Mouse (Mus musculus) limb, embryonic 15.5 days (tissue): ENCODE results near the gene Tshb. TPM values are rescaled to one million over a fixed set of nuclear protein-coding genes. Genes with fewer than 3 reads are reported as not detected.

ENCODE experiments used
- ATAC-seq: fragments of 200-750 bp; cut with Nextera tagmentation; 2 replicates; pipeline ENCODE4 v1.8.0; 2017; ENCODE audit warnings: low read depth, moderate TSS enrichment; ENCODE audit not compliant: insufficient number of reproducible peaks, low FRiP score, low TSS enrichment
- H3K27ac ChIP-seq: fragments of 300-500 bp; sonication (generic); 2 replicates; pipeline ENCODE4 v1.5.1; 2015; ENCODE audit warnings: moderate library complexity, mild to moderate bottlenecking, inconsistent platforms
- H3K27me3 ChIP-seq: fragments of 300-500 bp; sonication (generic); 2 replicates; pipeline ENCODE4 v1.6.1; 2015; ENCODE audit warnings: inconsistent platforms
- H3K36me3 ChIP-seq: fragments of 300-500 bp; sonication (generic); 2 replicates; pipeline ENCODE4 v1.6.1; 2015; ENCODE audit warnings: inconsistent platforms
- H3K4me1 ChIP-seq: fragments of 300-500 bp; sonication (generic); 2 replicates; pipeline ENCODE4 v1.6.1; 2015; ENCODE audit warnings: inconsistent platforms
- H3K4me2 ChIP-seq: fragments of 300-500 bp; sonication (generic); 2 replicates; pipeline ENCODE4 v1.6.1; 2015; ENCODE audit warnings: mild to moderate bottlenecking, inconsistent platforms
- H3K4me3 ChIP-seq: fragments of 300-500 bp; sonication (generic); 2 replicates; pipeline ENCODE4 v1.5.1; 2015; ENCODE audit warnings: mild to moderate bottlenecking, inconsistent platforms
- H3K9ac ChIP-seq: fragments of 300-500 bp; sonication (generic); 2 replicates; pipeline ENCODE4 v1.6.1; 2015; ENCODE audit warnings: inconsistent platforms
- H3K9me3 ChIP-seq: fragments of 300-500 bp; sonication (generic); 2 replicates; pipeline ENCODE4 v1.6.1; 2016; ENCODE audit warnings: inconsistent platforms
- WGBS: fragments of 180-500 bp; shearing (Covaris S2); methylation state at CpG from one replicate; pipeline ENCODE4 v1.1.7; 2015; 5-methylcytosine and 5-hydroxymethylcytosine counted together
- polyA plus RNA-seq: library from polyadenylated mRNA; unstranded; fragments of >200 nt; fragmentation: Nextera tagmentation; extraction: Ambion mirVana; gene quantifications from 2 replicates; pipeline ENCODE4 v1.2.1, GENCODE M21; 2015

The Tshb gene
- polyA plus RNA-seq, 1 experiment from 2014 or later = 0.12 TPM

DNA sequence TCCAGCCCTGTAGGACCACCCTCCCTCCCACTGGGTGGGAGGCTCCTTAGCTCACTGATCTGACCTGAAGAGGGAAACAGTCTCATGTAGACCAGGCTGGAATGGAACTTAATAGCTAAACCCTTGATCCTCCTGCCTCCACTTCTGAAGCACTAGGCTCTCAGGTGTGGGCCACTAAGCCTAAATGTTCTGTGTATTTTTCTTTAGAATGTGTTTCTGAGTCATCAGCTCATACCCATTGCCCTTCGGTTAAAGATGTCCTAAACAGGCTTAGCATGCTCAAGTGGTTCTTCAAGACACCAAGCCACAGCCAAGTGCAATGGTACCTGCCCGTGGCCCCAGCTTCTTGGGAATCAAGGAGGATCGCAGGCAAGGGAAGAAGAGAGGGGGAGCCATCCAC lies 31.0 kb downstream of the Tshb start:
- H3K27ac ChIP-seq = no peak overlapping the region
- H3K4me1 ChIP-seq = peaks cover 17% of the 10 kb centered on the region; the same call in 1 of the 2 replicates
- H3K36me3 ChIP-seq = 0 out of 2 replicates have a peak, but pooled peaks cover 4% of the 10 kb centered on the region
- H3K9ac ChIP-seq = no peak overlapping the region
- no peak for ATAC-seq
- no peak overlapping the region for H3K4me3 ChIP-seq
- no peaks in the 10 kb centered on the region for H3K9me3 ChIP-seq
- H3K27me3 ChIP-seq = no peaks in the 10 kb centered on the region
- H3K4me2 ChIP-seq = no peak overlapping the region
- WGBS = 86% methylated on average over 3 of the region's 3 CpGs

DNA sequence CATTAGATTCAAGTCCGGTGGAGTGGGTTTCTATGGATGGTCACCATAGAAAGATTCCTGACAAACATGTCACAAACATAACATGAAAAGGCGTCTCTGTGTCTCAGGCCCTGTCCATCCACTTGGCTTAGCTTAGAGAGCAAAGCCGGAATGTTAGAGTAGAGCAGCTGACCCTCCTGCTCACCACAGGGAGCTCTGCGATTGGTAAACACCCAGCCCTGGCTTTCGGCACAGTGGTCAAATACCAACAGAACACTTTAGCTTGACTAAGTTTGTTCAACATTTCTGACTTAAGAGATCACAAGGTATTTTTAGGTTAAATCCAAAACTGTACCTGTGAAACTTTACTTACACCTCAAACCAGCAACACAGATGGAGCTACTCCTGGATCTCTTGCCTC lies 31.4 kb downstream of the Tshb start:
- H3K27me3 ChIP-seq = no peaks in the 10 kb centered on the region
- ATAC-seq = no peak
- H3K9ac ChIP-seq = no peak overlapping the region
- H3K36me3 ChIP-seq = 0 out of 2 replicates have a peak, but pooled peaks cover 4% of the 10 kb centered on the region
- H3K4me3 ChIP-seq = no peak overlapping the region
- H3K4me1 ChIP-seq = peaks cover 17% of the 10 kb centered on the region; the same call in 1 of the 2 replicates
- no peak overlapping the region for H3K4me2 ChIP-seq
- no peak overlapping the region for H3K27ac ChIP-seq
- WGBS = 92% methylated on average over 5 of the region's 5 CpGs
- no peaks in the 10 kb centered on the region for H3K9me3 ChIP-seq

DNA sequence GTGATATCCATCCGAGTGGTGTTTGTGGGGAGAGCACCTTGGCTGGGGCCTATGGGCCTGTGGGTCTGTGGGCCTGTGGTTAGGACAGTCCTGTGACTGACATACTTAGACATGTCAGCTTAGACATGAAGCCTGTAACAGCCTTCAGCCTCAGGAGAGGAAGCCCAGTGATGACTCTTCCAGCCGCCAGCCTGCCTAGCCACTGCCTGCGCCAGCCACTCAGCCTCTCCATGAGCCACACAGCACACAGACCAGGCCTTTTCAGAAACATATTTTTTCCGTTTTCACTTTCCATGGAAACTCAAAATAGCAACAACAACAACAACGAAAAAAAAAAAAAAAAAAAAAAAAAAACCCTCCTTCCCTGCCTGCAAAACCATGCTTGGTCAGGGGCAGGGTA lies 33.8 kb downstream of the Tshb start:
- H3K27ac ChIP-seq = no peak overlapping the region
- no peak overlapping the region for H3K9ac ChIP-seq
- no peak for ATAC-seq
- H3K4me1 ChIP-seq = peaks cover 18% of the 10 kb centered on the region
- WGBS = 70% methylated on average over 5 of the region's 5 CpGs
- H3K9me3 ChIP-seq = no peaks in the 10 kb centered on the region
- no peak overlapping the region for H3K4me2 ChIP-seq
- H3K4me3 ChIP-seq = no peak overlapping the region
- 0 out of 2 replicates have a peak, but pooled peaks cover 4% of the 10 kb centered on the region for H3K36me3 ChIP-seq
- no peaks in the 10 kb centered on the region for H3K27me3 ChIP-seq

DNA sequence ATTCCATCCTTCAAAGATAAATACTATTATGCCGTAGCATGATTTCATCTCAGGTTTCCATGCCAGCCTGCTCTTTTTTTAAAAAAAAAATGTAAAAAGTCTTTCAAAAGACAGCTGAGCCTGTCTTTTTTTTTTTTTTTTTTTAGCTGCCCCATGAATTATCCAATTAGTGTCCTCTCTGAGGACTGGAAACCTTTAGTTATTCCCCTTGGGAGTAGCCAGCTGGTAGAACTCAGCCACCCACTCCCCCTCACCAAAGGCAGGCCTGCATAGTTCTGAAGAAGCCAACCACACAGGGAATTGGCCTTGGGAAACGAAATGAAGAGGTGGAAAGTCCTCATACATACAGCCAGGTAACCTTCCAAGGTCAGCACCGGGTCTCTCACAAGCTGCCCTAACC lies 34.5 kb downstream of the Tshb start:
- Histone ChIP-seq H3K27ac (no peak overlapping the region), H3K4me2 (no peak overlapping the region), H3K36me3 (0 out of 2 replicates have a peak, but pooled peaks cover 4% of the 10 kb centered on the region), H3K4me1 (peaks cover 18% of the 10 kb centered on the region), H3K4me3 (no peak overlapping the region), H3K9me3 (no peaks in the 10 kb centered on the region), H3K9ac (no peak overlapping the region), H3K27me3 (no peaks in the 10 kb centered on the region)
- no peak for ATAC-seq
- 69% methylated on average over 3 of the region's 3 CpGs for WGBS

DNA sequence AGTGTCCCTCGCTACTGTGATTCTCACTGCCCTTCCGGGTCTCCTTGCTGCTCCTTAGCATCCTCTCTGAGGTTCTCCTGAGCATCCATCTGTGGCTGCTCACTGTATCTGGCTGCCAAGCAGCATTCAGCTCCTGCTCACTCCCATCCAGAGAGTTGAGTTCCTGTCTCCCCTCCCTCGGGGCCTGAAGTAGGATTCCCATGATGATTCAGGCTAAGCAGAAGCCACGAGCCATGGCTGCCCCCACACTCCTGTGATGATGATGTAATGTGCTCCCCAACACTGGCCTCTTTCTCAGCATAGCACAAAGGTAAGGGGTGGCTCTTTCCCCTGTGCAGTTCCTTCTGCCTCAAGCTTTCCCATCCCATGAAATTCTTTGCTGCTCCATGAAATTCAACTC lies 36.3 kb downstream of the Tshb start:
- Histone ChIP-seq H3K36me3 (0 out of 2 replicates have a peak, but pooled peaks cover 4% of the 10 kb centered on the region), H3K27me3 (no peaks in the 10 kb centered on the region), H3K9ac (no peak overlapping the region), H3K4me3 (no peak overlapping the region), H3K4me2 (no peak overlapping the region), H3K4me1 (peaks cover 12% of the 10 kb centered on the region), H3K9me3 (no peaks in the 10 kb centered on the region), H3K27ac (no peak overlapping the region)
- 75% methylated on average over 4 of the region's 4 CpGs for WGBS
- ATAC-seq = no peak

DNA sequence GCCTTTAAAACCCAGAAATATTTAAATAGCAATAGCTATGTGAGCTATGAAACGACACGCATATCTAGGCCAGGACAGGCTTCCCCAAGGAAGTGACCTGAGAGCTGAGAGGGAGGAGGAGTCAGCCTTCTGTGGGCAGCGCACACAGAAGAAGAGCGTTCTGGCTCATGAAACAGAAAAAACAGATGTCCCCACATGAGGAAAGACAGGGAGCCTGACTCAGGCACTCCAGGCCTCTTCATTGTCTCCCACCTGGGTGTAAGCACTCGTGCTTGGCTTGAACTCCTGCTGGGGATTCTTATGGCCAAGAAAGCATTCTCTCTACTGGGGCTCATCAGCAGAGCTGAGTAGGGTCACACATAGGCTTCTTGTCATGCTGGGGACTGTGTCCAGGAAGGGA lies 37.9 kb downstream of the Tshb start:
- ATAC-seq = no peak
- WGBS = 25% methylated on average over 5 of the region's 5 CpGs
- no peak overlapping the region for H3K4me3 ChIP-seq

DNA sequence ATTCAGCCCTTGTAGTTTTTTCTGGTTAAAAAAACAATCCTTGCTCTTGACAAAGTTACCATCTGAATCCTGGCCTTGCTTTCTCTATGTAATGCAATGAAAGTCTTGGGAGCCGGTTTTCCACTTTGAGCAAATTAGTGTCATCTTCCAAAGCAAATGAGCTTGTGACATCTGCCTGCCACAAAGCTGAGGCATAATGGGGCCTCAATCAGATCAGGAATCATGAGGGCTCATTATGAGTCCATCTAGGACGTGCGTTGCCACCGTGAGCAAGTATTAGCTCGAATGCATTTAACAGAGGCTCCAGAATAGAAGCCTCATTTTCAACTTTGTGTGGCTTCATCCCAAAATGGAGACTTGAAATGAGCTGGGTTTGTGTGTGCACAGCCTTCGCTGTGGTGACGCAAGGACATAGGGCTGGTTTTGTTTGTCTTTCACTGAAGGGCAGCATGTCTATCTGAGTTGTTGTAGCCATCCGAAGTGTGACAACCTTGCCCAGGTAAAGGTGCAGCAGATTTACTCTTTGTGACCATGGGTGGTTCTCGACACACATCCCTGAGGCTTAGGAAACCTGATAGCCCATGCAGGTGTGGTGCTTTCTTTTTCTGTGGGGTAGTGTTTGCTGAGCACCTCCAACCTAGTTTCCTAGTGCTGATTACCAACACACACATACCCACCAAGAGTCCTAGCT lies 38.6 kb downstream of the Tshb start:
- H3K27me3 ChIP-seq = no peaks in the 10 kb centered on the region
- WGBS = 84% methylated on average over 9 of the region's 9 CpGs
- H3K4me2 ChIP-seq = no peak overlapping the region
- peaks cover 12% of the 10 kb centered on the region for H3K4me1 ChIP-seq
- no peak overlapping the region for H3K27ac ChIP-seq
- no peaks in the 10 kb centered on the region for H3K36me3 ChIP-seq
- no peaks in the 10 kb centered on the region for H3K9me3 ChIP-seq
- H3K4me3 ChIP-seq = no peak overlapping the region
- H3K9ac ChIP-seq = no peak overlapping the region
- ATAC-seq = no peak

More for the DNA sequence above, 37.9 kb downstream of the Tshb start:
- Histone ChIP-seq H3K4me2 (no peak overlapping the region), H3K27ac (0 out of 2 replicates have a peak overlapping the region, but pooled peaks have one; percentile 13), H3K27me3 (no peaks in the 10 kb centered on the region), H3K4me1 (peaks cover 12% of the 10 kb centered on the region), H3K9ac (no peak overlapping the region), H3K9me3 (no peaks in the 10 kb centered on the region), H3K36me3 (no peaks in the 10 kb centered on the region)

DNA sequence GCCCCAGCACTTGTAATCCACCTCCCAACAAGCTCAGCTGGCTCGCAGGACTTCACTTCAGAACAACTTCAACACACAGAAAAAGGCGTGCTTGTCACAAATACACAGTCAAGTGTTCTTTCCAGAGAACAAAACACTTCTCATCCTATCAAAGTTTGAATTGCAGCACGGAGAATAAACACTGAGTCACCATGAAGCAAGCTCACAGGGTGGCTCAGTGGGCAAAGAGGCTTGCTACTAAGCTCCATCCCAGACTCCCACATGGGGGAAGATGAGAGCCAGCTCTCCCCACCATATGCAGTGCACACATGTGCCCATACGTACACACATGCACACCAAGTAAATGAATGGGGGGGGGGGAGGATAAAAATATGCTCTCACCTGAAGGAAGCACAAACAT lies 39.3 kb downstream of the Tshb start:
- H3K27ac ChIP-seq = no peak overlapping the region
- 65% methylated on average over 4 of the region's 4 CpGs for WGBS
- no peak for ATAC-seq

DNA sequence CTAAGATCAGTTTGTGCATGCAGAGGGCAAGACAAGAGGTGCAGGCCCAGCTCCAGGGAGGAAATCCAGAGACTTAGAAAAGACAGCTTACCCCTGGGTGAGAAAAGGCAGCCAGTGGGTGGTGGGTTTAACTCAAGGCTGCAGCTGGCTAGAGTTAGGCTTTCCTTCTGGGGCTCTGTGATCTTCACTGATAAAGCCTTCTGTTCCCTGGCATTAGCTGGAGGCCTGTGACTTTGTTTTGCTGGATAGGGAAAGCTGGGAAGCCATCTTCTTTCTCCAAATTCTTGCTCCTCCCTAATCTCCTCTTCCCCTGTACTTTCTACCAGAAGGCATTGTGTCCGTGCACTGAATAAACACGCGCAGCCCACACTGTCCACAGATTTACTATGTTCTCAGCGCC lies 39.8 kb downstream of the Tshb start:
- Histone ChIP-seq H3K36me3 (no peaks in the 10 kb centered on the region), H3K27ac (no peak overlapping the region), H3K27me3 (no peaks in the 10 kb centered on the region), H3K9me3 (no peaks in the 10 kb centered on the region), H3K4me1 (peaks cover 21% of the 10 kb centered on the region), H3K9ac (no peak overlapping the region), H3K4me3 (no peak overlapping the region), H3K4me2 (no peak overlapping the region)
- 65% methylated on average over 4 of the region's 4 CpGs for WGBS
- no peak for ATAC-seq

More for the DNA sequence above, 39.3 kb downstream of the Tshb start:
- no peaks in the 10 kb centered on the region for H3K9me3 ChIP-seq
- H3K9ac ChIP-seq = no peak overlapping the region
- H3K27me3 ChIP-seq = no peaks in the 10 kb centered on the region
- no peak overlapping the region for H3K4me2 ChIP-seq
- H3K4me1 ChIP-seq = peaks cover 17% of the 10 kb centered on the region
- no peak overlapping the region for H3K4me3 ChIP-seq
- no peaks in the 10 kb centered on the region for H3K36me3 ChIP-seq

DNA sequence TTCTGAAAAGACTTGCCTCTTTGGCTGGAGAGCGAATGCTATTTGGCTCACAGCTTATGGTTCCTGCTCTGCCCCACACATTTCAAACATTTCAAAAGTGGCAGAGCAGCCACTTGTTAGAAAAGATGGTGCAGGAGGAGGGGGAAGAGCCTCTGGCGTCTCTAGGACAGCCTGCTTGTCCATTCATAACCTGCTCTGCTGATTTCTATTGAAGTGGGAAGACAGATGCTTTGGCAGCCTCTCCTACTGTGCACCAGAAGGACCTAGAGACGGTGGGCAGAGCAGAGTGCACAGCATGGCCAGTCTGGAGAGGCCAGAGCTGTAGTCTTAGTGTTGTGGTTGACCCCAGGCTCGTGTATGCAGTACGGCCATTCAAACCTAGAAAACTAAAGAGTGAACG lies 43.6 kb downstream of the Tshb start:
- WGBS = 84% methylated on average over 6 of the region's 6 CpGs
- Histone ChIP-seq H3K4me2 (no peak overlapping the region), H3K9me3 (no peaks in the 10 kb centered on the region), H3K27me3 (0 out of 2 replicates have a peak, but pooled peaks cover 3% of the 10 kb centered on the region), H3K27ac (no peak overlapping the region), H3K9ac (no peak overlapping the region), H3K4me1 (peaks cover 31% of the 10 kb centered on the region), H3K36me3 (no peaks in the 10 kb centered on the region), H3K4me3 (no peak overlapping the region)
- ATAC-seq = no peak

DNA sequence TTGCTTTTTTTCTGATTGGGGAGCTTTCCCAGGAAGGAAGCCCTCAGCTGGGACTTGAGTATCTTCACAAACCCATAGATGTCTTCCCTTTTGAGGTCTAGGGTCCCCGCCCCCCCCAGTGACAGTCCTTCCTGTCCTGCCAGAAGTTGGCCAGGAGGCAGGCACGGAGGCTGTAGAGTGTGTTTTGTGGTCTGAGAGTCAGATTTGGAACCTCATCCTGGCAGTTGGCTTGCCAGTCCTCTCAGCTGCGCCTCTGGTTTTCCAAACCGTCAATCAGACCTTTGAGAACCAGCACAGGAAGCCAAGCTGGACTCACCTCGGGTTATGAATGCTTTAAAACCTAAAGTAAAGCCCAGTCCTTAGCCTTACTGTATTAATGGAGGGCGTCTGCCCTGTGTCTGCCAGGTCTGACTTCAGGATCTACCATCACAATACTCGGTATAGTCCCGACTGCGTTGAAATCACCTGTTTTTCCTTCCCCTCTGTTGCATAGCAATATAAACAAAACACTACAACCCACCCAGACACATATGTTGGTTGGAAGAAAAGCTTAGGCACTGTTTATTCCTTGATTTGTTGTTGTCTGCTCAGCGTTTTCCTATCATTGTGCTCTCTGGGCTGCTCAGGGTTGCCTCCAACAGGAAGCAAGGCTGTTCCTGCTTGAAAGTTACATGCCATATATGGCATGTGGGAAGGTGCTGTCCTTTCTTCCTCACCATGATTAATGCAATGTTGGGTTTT lies 44.2 kb downstream of the Tshb start:
- Histone ChIP-seq H3K27me3 (0 out of 2 replicates have a peak, but pooled peaks cover 3% of the 10 kb centered on the region), H3K4me1 (peaks cover 31% of the 10 kb centered on the region), H3K9ac (no peak overlapping the region), H3K36me3 (no peaks in the 10 kb centered on the region), H3K4me2 (no peak overlapping the region), H3K4me3 (no peak overlapping the region), H3K9me3 (no peaks in the 10 kb centered on the region), H3K27ac (peak overlapping the region; percentile 38)
- no peak for ATAC-seq
- WGBS = 64% methylated on average over 10 of the region's 10 CpGs

DNA sequence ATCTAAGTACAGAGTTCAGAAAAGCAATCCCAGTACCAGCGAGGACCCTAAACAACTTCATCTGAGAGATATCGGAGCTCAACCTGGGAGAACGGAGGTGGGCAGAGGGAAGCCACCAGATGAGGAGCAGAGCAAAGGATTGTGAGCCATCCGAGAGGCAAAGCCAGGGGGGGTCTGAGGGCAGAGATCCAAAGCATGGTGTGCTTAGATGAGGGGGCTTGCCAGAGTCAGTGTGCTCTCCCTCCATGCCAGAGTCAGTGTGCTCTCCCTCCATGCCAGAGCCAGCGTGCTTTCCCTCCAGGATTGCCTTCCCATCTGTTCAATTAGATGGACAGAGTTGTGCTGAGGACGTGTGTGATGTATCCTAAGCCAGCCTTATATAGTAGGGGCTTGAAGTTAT lies 45.4 kb downstream of the Tshb start:
- no peak for ATAC-seq
- Histone ChIP-seq H3K9me3 (no peaks in the 10 kb centered on the region), H3K27ac (no peak overlapping the region), H3K36me3 (no peaks in the 10 kb centered on the region), H3K4me2 (no peak overlapping the region), H3K4me3 (no peak overlapping the region), H3K4me1 (peaks cover 31% of the 10 kb centered on the region), H3K27me3 (0 out of 2 replicates have a peak, but pooled peaks cover 3% of the 10 kb centered on the region), H3K9ac (no peak overlapping the region)
- 77% methylated on average over 6 of the region's 6 CpGs for WGBS
